Mouse (Mus musculus): ENCODE data around the gene Dip2a.

Gene Dip2a

GRCm38 (mm10) chr10:76247960-76248646 is 97.0 kb downstream of the Dip2a start:
- intact Hi-C loops (cut with DNase I) = no loop called here

- intact Hi-C loops (cut with DNase I) = no loop called here
Observed at GRCm38 (mm10) chr10:76246601-76247000, 98.5 kb downstream of the Dip2a start.

- intact Hi-C loops (cut with DNase I) = no loop called here
Observed at GRCm38 (mm10) chr10:76245106-76245505, 100.0 kb downstream of the Dip2a start.

GRCm38 (mm10) chr10:76239401-76239800 is 105.7 kb downstream of the Dip2a start:
- intact Hi-C loops (cut with DNase I) = no loop called here

- intact Hi-C loops (cut with DNase I) = no loop called here
Observed at GRCm38 (mm10) chr10:76237341-76238225, 107.5 kb downstream of the Dip2a start, which contains the start of gene Prmt2. Gene Prmt2, minus strand, starts transcription at chr10:76237865.

GRCm38 (mm10) chr10:76229627-76230026 is 115.5 kb downstream of the Dip2a start:
- intact Hi-C loops (cut with DNase I) = no loop called here

- intact Hi-C loops (cut with DNase I) = no loop called here
Observed at GRCm38 (mm10) chr10:76225944-76226343, 119.1 kb downstream of the Dip2a start.

GRCm38 (mm10) chr10:76218240-76218639 is 126.9 kb downstream of the Dip2a start:
- intact Hi-C loops (cut with DNase I) = no loop called here

GRCm38 (mm10) chr10:76217056-76217455 is 128.0 kb downstream of the Dip2a start:
- intact Hi-C loops (cut with DNase I) = no loop called here

GRCm38 (mm10) chr10:76214161-76214560 is 130.9 kb downstream of the Dip2a start:
- intact Hi-C loops (cut with DNase I) = no loop called here

- intact Hi-C loops (cut with DNase I) = no loop called here
Observed at GRCm38 (mm10) chr10:76212121-76212520, 133.0 kb downstream of the Dip2a start.

GRCm38 (mm10) chr10:76210806-76211205 is 134.3 kb downstream of the Dip2a start:
- intact Hi-C loops (cut with DNase I) = no loop called here

Data from adrenal gland (tissue).